Comparison of ENCODE assay signal across 8 mouse cellular contexts in genomic region chr4:127313861-127314260, GRCm38 (mm10). TPM values are rescaled to one million over a fixed set of nuclear protein-coding genes. Genes with fewer than 3 reads are reported as not detected.
DNase-seq lines count a peak whose midpoint lies in the region; ATAC-seq and TF ChIP-seq lines count a peak whose summit lies in the region.

Gene Gja4, minus strand, starts transcription at chr4:127314039.

- ATAC-seq in Patski: peak; percentile 94
- ATAC-seq in frontal cortex, adult (ENCODE audit: low TSS enrichment): peak; percentile 95
- peak; percentile 92 for ATAC-seq in lung, embryonic 16.5 days (ENCODE audit: low read depth)

- H3K4me3 ChIP-seq in cerebellum, adult 2 months (replicated peaks; ENCODE audit: insufficient read depth, low read depth, low read length): peak within 1 kb of the TSS; percentile 63
- peak within 1 kb of the TSS; percentile 62 for H3K4me3 ChIP-seq in lung, embryonic 16.5 days (ENCODE audit: low read length)

- H3K27me3 ChIP-seq in Patski: peaks cover 4% of the 10 kb centered on the region
- no peaks in the 10 kb centered on the region for H3K27me3 ChIP-seq in cerebellum, adult 2 months (ENCODE audit: control insufficient read depth, insufficient read depth, low read length)
- peaks cover 11% of the 10 kb centered on the region for H3K27me3 ChIP-seq in lung, embryonic 16.5 days (ENCODE audit: control insufficient read depth, insufficient read depth, low read depth, low read length)

- no peak for TF ChIP-seq POLR2A in cerebellum, adult 2 months (IDR thresholded peaks at IDR 0.05; ENCODE audit: borderline replicate concordance, insufficient read depth, low read length)

- no peak within 1 kb of the TSS for H3K27ac ChIP-seq in cerebellum, adult 2 months (ENCODE audit: insufficient read depth, low read length)
- 0 out of 2 replicates have a peak within 1 kb of the TSS, but pooled peaks have one; percentile 8 for H3K27ac ChIP-seq in lung, embryonic 16.5 days (ENCODE audit: low read length)

- in situ Hi-C loops in Patski (cut with MboI; ENCODE audit: low pct_unique_long_range_greater_than_20kb): no loop called here

- no peak for DNase-seq in Patski (ENCODE audit: low read depth, low spot score)
- DNase-seq in cerebellum, adult 2 months: peak; percentile 63 to 68
- DNase-seq in heart, postnatal 4 days: peak; percentile 86
- DNase-seq in layer of hippocampus, adult 9-11 months: peak; percentile 52
- DNase-seq in ovary, postnatal 36 days (ENCODE audit: low spot score): peak; percentile 79
- DNase-seq in thymus, postnatal 36 days: peak; percentile 34 to 45

- CTCF ChIA-PET in Patski (lab: Charles Lee): interaction anchor here (0.7 to 1.4 kb wide), 4 partner anchors 10 to 70 kb away, joined by 3 to 4 read pairs (median 3); partner anchors contain the start of gene Smim12

- no peaks in the 10 kb centered on the region for H3K36me3 ChIP-seq in lung, embryonic 16.5 days (ENCODE audit: control insufficient read depth, insufficient read depth, low read length)

- peak within 1 kb of the TSS; percentile 68 for H3K9ac ChIP-seq in lung, embryonic 16.5 days (ENCODE audit: low read length)

- WGBS in cerebellum, adult 2 months: under 1% methylated on average over 25 of the region's 25 CpGs
- under 1% methylated on average over 25 of the region's 25 CpGs for WGBS in lung, embryonic 16.5 days

- peaks cover 8% of the 10 kb centered on the region; the same call in 1 of the 2 replicates for H3K4me1 ChIP-seq in cerebellum, adult 2 months (ENCODE audit: control insufficient read depth, insufficient read depth, low read length)
- H3K4me1 ChIP-seq in lung, embryonic 16.5 days (replicated peaks; ENCODE audit: control insufficient read depth, insufficient read depth, low read length): 0 out of 2 replicates have a peak, but pooled peaks cover 5% of the 10 kb centered on the region

- no peaks in the 10 kb centered on the region for H3K9me3 ChIP-seq in lung, embryonic 16.5 days (ENCODE audit: control insufficient read depth, low read length)

- POLR2A ChIA-PET in Patski (lab: Charles Lee): no interaction called here

- peak within 1 kb of the TSS; percentile 90 for H3K4me2 ChIP-seq in lung, embryonic 16.5 days (ENCODE audit: low read depth, low read length)

- TF ChIP-seq CTCF in Patski (IDR thresholded peaks at IDR 0.05): peak; percentile 65
- TF ChIP-seq CTCF in cerebellum, adult 2 months (IDR thresholded peaks at IDR 0.05; ENCODE audit: borderline replicate concordance, insufficient read depth, low read depth, low read length): no peak

RNA-seq across cellular contexts. Expression of gene Gja4, which starts in this region (rescaled TPM):
- 0.12 TPM for polyA plus RNA-seq in Patski (2021)
- polyA plus RNA-seq in cerebellum, adult 2 months (2012; rRNA removed): 7.5 and 8.3 TPM in 2 replicates
- 10 to 100 TPM; 25.3 to 27.4 TPM for total RNA-seq in heart, postnatal 4 days (2021)
- polyA plus RNA-seq in lung, embryonic 16.5 days (2015; fragmentation: Nextera tagmentation; extraction: Ambion mirVana): 41.2 and 43.5 TPM in 2 replicates

Comparison
In these comparisons a context has a peak if more than half of its experiments do, and no peak if none do; other contexts are left out.
1. Peak in ATAC-seq in Patski; RNA of the gene not detected or under 1 TPM.